Mouse (Mus musculus): ENCODE results near the gene Prl8a8. TPM values are rescaled to one million over a fixed set of nuclear protein-coding genes. Genes with fewer than 3 reads are reported as not detected.

The Prl8a8 gene
- polyA plus RNA-seq (2012; rRNA removed) = not detected in 2 replicates

- 85% methylated on average over 4 of the region's 4 CpGs for WGBS
- DNase-seq (ENCODE audit: low read depth, low spot score) = no peak
Measured at GRCm38 (mm10) chr13:27513117-27513516, at the start of gene Prl8a8. Gene Prl8a8, minus strand, starts transcription at chr13:27513217.

- DNase-seq (ENCODE audit: low read depth, low spot score) = no peak
Measured at GRCm38 (mm10) chr13:27553336-27553735, 40.3 kb upstream of the Prl8a8 start.

GRCm38 (mm10) chr13:27523156-27523555 lies 10.1 kb upstream of the Prl8a8 start:
- DNase-seq (ENCODE audit: low read depth, low spot score) = no peak
- WGBS = 76% methylated on average over 4 of the region's 4 CpGs

GRCm38 (mm10) chr13:27507645-27508044 lies 5.4 kb downstream of the Prl8a8 start:
- 76% methylated on average over 1 of the region's 1 CpGs for WGBS
- DNase-seq (ENCODE audit: low read depth, low spot score) = no peak

Other genes with a start within 250 kb of the Prl8a8 start
- not detected in 2 replicates for gene Prl6a1, start 200.6 kb downstream of the Prl8a8 start, polyA plus RNA-seq (2012; rRNA removed)
- gene Prl8a2, start 167.5 kb downstream of the Prl8a8 start, polyA plus RNA-seq (2012; rRNA removed) = not detected in 2 replicates
- not detected in 2 replicates for gene Prl2b1, start 122.4 kb downstream of the Prl8a8 start, polyA plus RNA-seq (2012; rRNA removed)
- gene Prl8a6, start 74.5 kb downstream of the Prl8a8 start, polyA plus RNA-seq (2012; rRNA removed) = not detected in 2 replicates
- gene Prl8a9, start 51.4 kb upstream of the Prl8a8 start, polyA plus RNA-seq (2012; rRNA removed) = not detected in 2 replicates
- not detected in 2 replicates for gene Prl8a1, start 69.0 kb upstream of the Prl8a8 start, polyA plus RNA-seq (2012; rRNA removed)
- not detected in 2 replicates for gene Prl7b1, start 97.4 kb upstream of the Prl8a8 start, polyA plus RNA-seq (2012; rRNA removed)
- gene Prl7a1, start 129.3 kb upstream of the Prl8a8 start, polyA plus RNA-seq (2012; rRNA removed) = not detected in 2 replicates
- not detected in 2 replicates for gene Prl7a2, start 154.8 kb upstream of the Prl8a8 start, polyA plus RNA-seq (2012; rRNA removed)
- not detected in 2 replicates for gene Prl7d1, start 203.5 kb upstream of the Prl8a8 start, polyA plus RNA-seq (2012; rRNA removed)